In the genomic region with DNA sequence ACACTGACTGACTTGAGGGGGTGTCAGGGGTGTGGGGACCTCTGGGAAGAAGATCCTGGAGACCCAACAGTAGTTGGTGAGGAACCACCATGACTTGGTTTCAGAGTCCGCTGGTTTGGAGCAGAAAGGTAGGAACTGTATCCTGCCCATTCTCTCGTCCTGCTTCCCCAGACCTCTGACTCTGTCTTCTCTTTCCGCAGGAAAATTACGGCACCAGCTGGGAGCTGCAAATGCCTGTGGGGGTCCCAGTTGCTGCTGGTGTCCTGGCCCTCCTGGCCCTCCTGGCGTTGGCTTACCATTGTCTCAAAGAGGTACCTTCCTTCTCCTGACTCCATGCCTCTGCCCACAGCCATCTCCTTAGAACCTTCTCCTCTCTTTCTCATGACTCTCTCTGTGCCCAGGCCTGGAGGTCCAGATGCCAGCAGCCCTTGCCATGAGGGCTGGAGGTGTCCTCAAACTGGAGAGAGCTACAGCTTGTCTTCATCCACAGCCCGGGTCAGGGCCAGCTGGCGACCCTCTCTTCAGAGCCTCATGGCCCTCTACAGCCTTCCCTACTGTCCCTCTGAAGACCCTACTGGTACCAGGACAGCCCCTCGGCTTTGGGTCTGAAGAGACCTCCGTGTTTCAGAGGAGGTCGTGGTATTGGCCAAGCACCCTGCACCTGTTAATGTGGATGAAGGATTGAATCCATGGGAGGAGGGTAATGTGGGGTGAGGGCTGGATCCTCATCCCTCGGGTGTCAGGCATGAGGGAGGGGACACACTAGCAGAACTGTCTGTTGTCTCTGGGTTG, we compare ENCODE assay signal across 9 mouse cellular contexts. TPM values are rescaled to one million over a fixed set of nuclear protein-coding genes. Genes with fewer than 3 reads are reported as not detected.
DNase-seq lines count a peak whose midpoint lies in the region; ATAC-seq and TF ChIP-seq lines count a peak whose summit lies in the region.
"Had no signal": no experiment of that assay in that cellular context is flagged by ENCODE, and none has a peak within 500 bp of the region (broad histone marks: within the 10 kb centered on the region; RNA-seq: fewer than 3 reads in every experiment).

No protein-coding gene starts in this region.

- no peak overlapping the region for H3K9ac ChIP-seq in hindbrain, embryonic 11.5 days (ENCODE audit: low read depth, low read length)
- no peak overlapping the region for H3K9ac ChIP-seq in midbrain, embryonic 11.5 days (ENCODE audit: low read length)
- no peak overlapping the region for H3K9ac ChIP-seq in midbrain, postnatal 0 days (replicated peaks; ENCODE audit: low read length, poor library complexity, severe bottlenecking)
- peak overlapping the region; percentile 31; the same call in 1 of the 2 replicates for H3K9ac ChIP-seq in intestine, embryonic 16.5 days (ENCODE audit: low read depth, low read length)
- H3K9ac ChIP-seq in stomach, embryonic 15.5 days, result no peak overlapping the region
- H3K9ac ChIP-seq: neural tube, embryonic 13.5 days had no signal

- 0 out of 2 replicates have a peak, but pooled peaks cover 3% of the 10 kb centered on the region for H3K9me3 ChIP-seq in hindbrain, embryonic 10.5 days
- no peaks in the 10 kb centered on the region for H3K9me3 ChIP-seq in hindbrain, embryonic 11.5 days (ENCODE audit: control insufficient read depth, low read length)
- H3K9me3 ChIP-seq in midbrain, embryonic 11.5 days (ENCODE audit: control insufficient read depth, low read length), result no peaks in the 10 kb centered on the region
- no peaks in the 10 kb centered on the region for H3K9me3 ChIP-seq in midbrain, postnatal 0 days (ENCODE audit: low read length)
- no peaks in the 10 kb centered on the region for H3K9me3 ChIP-seq in intestine, embryonic 16.5 days (ENCODE audit: control insufficient read depth, low read length)
- no peaks in the 10 kb centered on the region for H3K9me3 ChIP-seq in stomach, embryonic 15.5 days
- H3K9me3 ChIP-seq: neural tube, embryonic 13.5 days had no signal

- H3K4me3 ChIP-seq in hindbrain, embryonic 10.5 days, result peak overlapping the region; percentile 21; the same call in 1 of the 2 replicates
- no peak overlapping the region for H3K4me3 ChIP-seq in hindbrain, embryonic 11.5 days (ENCODE audit: low read depth, low read length)
- H3K4me3 ChIP-seq in midbrain, embryonic 11.5 days (ENCODE audit: low read depth, low read length), result no peak overlapping the region
- H3K4me3 ChIP-seq in midbrain, postnatal 0 days (ENCODE audit: low read depth, low read length), result no peak overlapping the region
- H3K4me3 ChIP-seq in intestine, embryonic 16.5 days (ENCODE audit: low read length), result peak overlapping the region; percentile 23
- H3K4me3 ChIP-seq in stomach, embryonic 15.5 days (replicated peaks), result peak overlapping the region; percentile 25
- H3K4me3 ChIP-seq: neural tube, embryonic 13.5 days had no signal

- H3K4me1 ChIP-seq in hindbrain, embryonic 10.5 days (replicated peaks), result peaks cover 21% of the 10 kb centered on the region
- H3K4me1 ChIP-seq in hindbrain, embryonic 11.5 days (replicated peaks; ENCODE audit: control insufficient read depth, insufficient read depth, low read length), result peaks cover 12% of the 10 kb centered on the region
- peaks cover 7% of the 10 kb centered on the region for H3K4me1 ChIP-seq in midbrain, embryonic 11.5 days (ENCODE audit: control insufficient read depth, insufficient read depth, low read length)
- peaks cover 5% of the 10 kb centered on the region for H3K4me1 ChIP-seq in midbrain, postnatal 0 days (ENCODE audit: insufficient read depth, low read length)
- peaks cover 15% of the 10 kb centered on the region for H3K4me1 ChIP-seq in intestine, embryonic 16.5 days (ENCODE audit: control insufficient read depth, insufficient read depth, low read length)
- peaks cover 24% of the 10 kb centered on the region for H3K4me1 ChIP-seq in stomach, embryonic 15.5 days

- no peak for TF ChIP-seq CTCF in midbrain, postnatal 0 days (IDR thresholded peaks at IDR 0.05)

- no peak overlapping the region for H3K4me2 ChIP-seq in hindbrain, embryonic 11.5 days (replicated peaks; ENCODE audit: low read depth, low read length)
- H3K4me2 ChIP-seq in midbrain, embryonic 11.5 days, result no peak overlapping the region
- H3K4me2 ChIP-seq in midbrain, postnatal 0 days (ENCODE audit: low read depth, low read length, poor library complexity, severe bottlenecking), result no peak overlapping the region
- peak overlapping the region; percentile 40 for H3K4me2 ChIP-seq in intestine, embryonic 16.5 days (ENCODE audit: low read depth, low read length)
- peak overlapping the region; percentile 43 for H3K4me2 ChIP-seq in stomach, embryonic 15.5 days

- ATAC-seq in hindbrain, embryonic 11.5 days (ENCODE audit: low FRiP score), result no peak
- ATAC-seq in midbrain, embryonic 11.5 days (ENCODE audit: low FRiP score), result no peak
- ATAC-seq in midbrain, postnatal 0 days (ENCODE audit: low FRiP score), result no peak
- no peak for ATAC-seq in intestine, embryonic 16.5 days
- ATAC-seq in stomach, embryonic 15.5 days (ENCODE audit: insufficient read depth, low FRiP score, low read depth), result no peak

- peaks cover 42% of the 10 kb centered on the region for H3K36me3 ChIP-seq in hindbrain, embryonic 10.5 days
- H3K36me3 ChIP-seq in hindbrain, embryonic 11.5 days (ENCODE audit: control insufficient read depth, insufficient read depth, low read length), result peaks cover 10% of the 10 kb centered on the region
- H3K36me3 ChIP-seq in midbrain, embryonic 11.5 days (ENCODE audit: control insufficient read depth, insufficient read depth, low read length), result peaks cover 16% of the 10 kb centered on the region; the same call in 1 of the 2 replicates
- H3K36me3 ChIP-seq in midbrain, postnatal 0 days (ENCODE audit: insufficient read depth, low read length), result peaks cover 39% of the 10 kb centered on the region
- H3K36me3 ChIP-seq in intestine, embryonic 16.5 days (ENCODE audit: control insufficient read depth, insufficient read depth, low read length), result no peaks in the 10 kb centered on the region
- peaks cover 23% of the 10 kb centered on the region for H3K36me3 ChIP-seq in stomach, embryonic 15.5 days

- WGBS in hindbrain, embryonic 10.5 days, result 83% methylated on average over 11 of the region's 11 CpGs
- WGBS in hindbrain, embryonic 11.5 days, result 81% methylated on average over 11 of the region's 11 CpGs
- 80% methylated on average over 11 of the region's 11 CpGs for WGBS in midbrain, embryonic 11.5 days
- WGBS in midbrain, postnatal 0 days, result 86% methylated on average over 11 of the region's 11 CpGs
- WGBS in intestine, embryonic 16.5 days, result 83% methylated on average over 11 of the region's 11 CpGs
- 81% methylated on average over 11 of the region's 11 CpGs for WGBS in stomach, embryonic 15.5 days

- DNase-seq in hindbrain, embryonic 10.5 days (ENCODE audit: low spot score), result no peak
- no peak for DNase-seq in hindbrain, embryonic 11.5 days (ENCODE audit: low spot score)
- peak; percentile 83 for DNase-seq in midbrain, embryonic 11.5 days (ENCODE audit: low spot score, missing footprints)
- no peak for DNase-seq in midbrain, postnatal 0 days (ENCODE audit: low spot score)
- DNase-seq in left cerebral cortex, adult 18-20 months (ENCODE audit: low spot score in 2 of 2), result no peak
- DNase-seq in embryo, embryonic 11 days, result no peak

- 0 out of 2 replicates have a peak overlapping the region, but pooled peaks have one; percentile 8 for H3K27ac ChIP-seq in hindbrain, embryonic 10.5 days
- H3K27ac ChIP-seq in hindbrain, embryonic 11.5 days (ENCODE audit: low read depth, low read length), result no peak overlapping the region
- H3K27ac ChIP-seq in midbrain, embryonic 11.5 days (ENCODE audit: low read depth, low read length), result no peak overlapping the region
- no peak overlapping the region for H3K27ac ChIP-seq in midbrain, postnatal 0 days (ENCODE audit: low read depth, low read length)
- H3K27ac ChIP-seq in intestine, embryonic 16.5 days (ENCODE audit: low read length), result no peak overlapping the region
- H3K27ac ChIP-seq in stomach, embryonic 15.5 days, result no peak overlapping the region; the same call in 1 of the 2 replicates
- H3K27ac ChIP-seq: neural tube, embryonic 13.5 days had no signal

- peaks cover 37% of the 10 kb centered on the region for H3K27me3 ChIP-seq in hindbrain, embryonic 10.5 days (ENCODE audit: insufficient read depth, poor library complexity, severe bottlenecking)
- peaks cover 32% of the 10 kb centered on the region for H3K27me3 ChIP-seq in hindbrain, embryonic 11.5 days (ENCODE audit: control insufficient read depth, insufficient read depth, low read length)
- peaks cover 26% of the 10 kb centered on the region for H3K27me3 ChIP-seq in midbrain, embryonic 11.5 days (ENCODE audit: control insufficient read depth, insufficient read depth, low read length)
- H3K27me3 ChIP-seq in midbrain, postnatal 0 days (ENCODE audit: insufficient read depth, low read length), result peaks cover 10% of the 10 kb centered on the region; the same call in 1 of the 2 replicates
- peaks cover 18% of the 10 kb centered on the region for H3K27me3 ChIP-seq in intestine, embryonic 16.5 days (replicated peaks; ENCODE audit: control insufficient read depth, insufficient read depth, low read length)
- peaks cover 24% of the 10 kb centered on the region for H3K27me3 ChIP-seq in stomach, embryonic 15.5 days (replicated peaks)

RNA-seq across cellular contexts. Expression of a gene that starts 4.0 kb away (rescaled TPM):
- polyA plus RNA-seq in hindbrain, embryonic 10.5 days (2016; fragmentation: Nextera tagmentation; extraction: Ambion mirVana), result 3.4 and 4.3 TPM in 2 replicates
- 2.0 and 2.6 TPM in 2 replicates for polyA plus RNA-seq in hindbrain, embryonic 11.5 days (2014; fragmentation: Nextera tagmentation; extraction: Ambion mirVana)
- polyA plus RNA-seq in midbrain, embryonic 11.5 days (2014; fragmentation: Nextera tagmentation; extraction: Ambion mirVana), result 0.58 and 0.63 TPM in 2 replicates
- 0.38 and 2.5 TPM in 2 replicates for total RNA-seq in midbrain, postnatal 0 days (2014; rRNA removed)
- 1.3 TPM in 2 replicates for polyA plus RNA-seq in midbrain, postnatal 0 days (2015; fragmentation: Nextera tagmentation; extraction: Ambion mirVana)
- polyA plus RNA-seq in intestine, embryonic 16.5 days (2015; fragmentation: Nextera tagmentation; extraction: Ambion mirVana), result 0.44 and 0.51 TPM in 2 replicates
- 0.49 and 0.74 TPM in 2 replicates for polyA plus RNA-seq in stomach, embryonic 15.5 days (2015; fragmentation: Nextera tagmentation; extraction: Ambion mirVana)
- under 1 TPM; 0.60 to 0.82 TPM for total RNA-seq in left cerebral cortex, adult 18-20 months (2021)

RNA-seq across cellular contexts. Expression of a gene that starts 8.9 kb away (rescaled TPM):
- 28.8 and 43.6 TPM in 2 replicates for polyA plus RNA-seq in hindbrain, embryonic 10.5 days (2016; fragmentation: Nextera tagmentation; extraction: Ambion mirVana)
- 28.0 and 28.9 TPM in 2 replicates for polyA plus RNA-seq in hindbrain, embryonic 11.5 days (2014; fragmentation: Nextera tagmentation; extraction: Ambion mirVana)
- 29.5 and 30.2 TPM in 2 replicates for polyA plus RNA-seq in midbrain, embryonic 11.5 days (2014; fragmentation: Nextera tagmentation; extraction: Ambion mirVana)
- total RNA-seq in midbrain, postnatal 0 days (2014; rRNA removed), result 83.6 and 103 TPM in 2 replicates
- polyA plus RNA-seq in midbrain, postnatal 0 days (2015; fragmentation: Nextera tagmentation; extraction: Ambion mirVana), result 66.0 and 73.8 TPM in 2 replicates
- polyA plus RNA-seq in intestine, embryonic 16.5 days (2015; fragmentation: Nextera tagmentation; extraction: Ambion mirVana), result 23.5 and 25.3 TPM in 2 replicates
- 22.6 and 23.2 TPM in 2 replicates for polyA plus RNA-seq in stomach, embryonic 15.5 days (2015; fragmentation: Nextera tagmentation; extraction: Ambion mirVana)
- total RNA-seq in left cerebral cortex, adult 18-20 months (2021), result 10 to 100 TPM; 54.6 to 63.9 TPM

RNA-seq across cellular contexts. Expression of a gene that starts 21.8 kb away (rescaled TPM):
- 181 and 211 TPM in 2 replicates for polyA plus RNA-seq in hindbrain, embryonic 10.5 days (2016; fragmentation: Nextera tagmentation; extraction: Ambion mirVana)
- polyA plus RNA-seq in hindbrain, embryonic 11.5 days (2014; fragmentation: Nextera tagmentation; extraction: Ambion mirVana), result 127 and 135 TPM in 2 replicates
- polyA plus RNA-seq in midbrain, embryonic 11.5 days (2014; fragmentation: Nextera tagmentation; extraction: Ambion mirVana), result 125 and 142 TPM in 2 replicates
- 248 and 253 TPM in 2 replicates for total RNA-seq in midbrain, postnatal 0 days (2014; rRNA removed)
- 188 TPM in 2 replicates for polyA plus RNA-seq in midbrain, postnatal 0 days (2015; fragmentation: Nextera tagmentation; extraction: Ambion mirVana)
- 44.5 and 44.9 TPM in 2 replicates for polyA plus RNA-seq in intestine, embryonic 16.5 days (2015; fragmentation: Nextera tagmentation; extraction: Ambion mirVana)
- polyA plus RNA-seq in stomach, embryonic 15.5 days (2015; fragmentation: Nextera tagmentation; extraction: Ambion mirVana), result 48.9 and 50.5 TPM in 2 replicates
- 100 to 1,000 TPM; 459 to 507 TPM for total RNA-seq in left cerebral cortex, adult 18-20 months (2021)

RNA-seq across cellular contexts. Expression of a gene that starts 23.5 kb away (rescaled TPM):
- polyA plus RNA-seq in hindbrain, embryonic 10.5 days (2016; fragmentation: Nextera tagmentation; extraction: Ambion mirVana), result 54.0 and 61.5 TPM in 2 replicates
- 30.2 and 31.3 TPM in 2 replicates for polyA plus RNA-seq in hindbrain, embryonic 11.5 days (2014; fragmentation: Nextera tagmentation; extraction: Ambion mirVana)
- 29.3 and 33.7 TPM in 2 replicates for polyA plus RNA-seq in midbrain, embryonic 11.5 days (2014; fragmentation: Nextera tagmentation; extraction: Ambion mirVana)
- 18.3 and 18.4 TPM in 2 replicates for total RNA-seq in midbrain, postnatal 0 days (2014; rRNA removed)
- 18.0 and 18.3 TPM in 2 replicates for polyA plus RNA-seq in midbrain, postnatal 0 days (2015; fragmentation: Nextera tagmentation; extraction: Ambion mirVana)
- 36.9 and 44.6 TPM in 2 replicates for polyA plus RNA-seq in intestine, embryonic 16.5 days (2015; fragmentation: Nextera tagmentation; extraction: Ambion mirVana)
- polyA plus RNA-seq in stomach, embryonic 15.5 days (2015; fragmentation: Nextera tagmentation; extraction: Ambion mirVana), result 47.4 and 49.9 TPM in 2 replicates
- total RNA-seq in left cerebral cortex, adult 18-20 months (2021), result 1 to 10 TPM; 5.3 to 5.4 TPM

RNA-seq across cellular contexts. Expression of a gene that starts 27.0 kb away (rescaled TPM):
- not detected in 2 replicates for polyA plus RNA-seq in hindbrain, embryonic 10.5 days (2016; fragmentation: Nextera tagmentation; extraction: Ambion mirVana)
- 0.08 TPM in 1 of 2 replicates, not detected in the other for polyA plus RNA-seq in hindbrain, embryonic 11.5 days (2014; fragmentation: Nextera tagmentation; extraction: Ambion mirVana)
- polyA plus RNA-seq in midbrain, embryonic 11.5 days (2014; fragmentation: Nextera tagmentation; extraction: Ambion mirVana), result not detected in 2 replicates
- total RNA-seq in midbrain, postnatal 0 days (2014; rRNA removed), result 0.19 TPM in 1 of 2 replicates, not detected in the other
- 0.15 TPM in 1 of 2 replicates, not detected in the other for polyA plus RNA-seq in midbrain, postnatal 0 days (2015; fragmentation: Nextera tagmentation; extraction: Ambion mirVana)
- not detected in 2 replicates for polyA plus RNA-seq in intestine, embryonic 16.5 days (2015; fragmentation: Nextera tagmentation; extraction: Ambion mirVana)
- polyA plus RNA-seq in stomach, embryonic 15.5 days (2015; fragmentation: Nextera tagmentation; extraction: Ambion mirVana), result 0.06 and 0.22 TPM in 2 replicates
- total RNA-seq in left cerebral cortex, adult 18-20 months (2021), result under 1 TPM; 0.16 to 0.19 TPM

Comparison
In these comparisons a context has a peak if more than half of its experiments do, and no peak if none do; other contexts are left out.
1. H3K4me3 ChIP-seq: peak in hindbrain, embryonic 10.5 days (single experiment), intestine, embryonic 16.5 days (single experiment) and stomach, embryonic 15.5 days (single experiment); none in hindbrain, embryonic 11.5 days (single experiment), midbrain, embryonic 11.5 days (single experiment) and midbrain, postnatal 0 days (single experiment).
2. H3K4me2 ChIP-seq: peak in intestine, embryonic 16.5 days (single experiment) and stomach, embryonic 15.5 days (single experiment); none in hindbrain, embryonic 11.5 days (single experiment), midbrain, embryonic 11.5 days (single experiment) and midbrain, postnatal 0 days (single experiment).